Mouse (Mus musculus) embryonic facial prominence, embryonic 14.5 days (tissue): ENCODE results near the gene Cmip. TPM values are rescaled to one million over a fixed set of nuclear protein-coding genes. Genes with fewer than 3 reads are reported as not detected.

Experiments
- ATAC-seq: fragments of 200-750 bp; cut with Nextera tagmentation; 2 replicates; pipeline ENCODE4 v1.8.0; 2017; ENCODE audit warnings: low read depth, moderate number of reproducible peaks, moderate TSS enrichment
- DNase-seq: peaks from one replicate; pipeline ENCODE4 v3.0.0-alpha.2; 2015; ENCODE audit warnings: low spot score
- H3K27ac ChIP-seq: fragments of 300-500 bp; sonication (generic); replicated peaks from 2 replicates; pipeline ENCODE4 v1.5.1; 2014; ENCODE audit warnings: low read depth, mild to moderate bottlenecking, low read length, moderate library complexity
- H3K27me3 ChIP-seq: fragments of 300-500 bp; sonication (generic); replicated peaks from 2 replicates; pipeline ENCODE4 v1.6.1; 2014; ENCODE audit warnings: low read length; ENCODE audit not compliant: control insufficient read depth, insufficient read depth
- H3K36me3 ChIP-seq: fragments of 300-500 bp; sonication (generic); 2 replicates; pipeline ENCODE4 v1.6.1; 2014; ENCODE audit warnings: low read length, mixed read lengths; ENCODE audit not compliant: control insufficient read depth, insufficient read depth
- H3K4me1 ChIP-seq: fragments of 300-500 bp; sonication (generic); 2 replicates; pipeline ENCODE4 v1.6.1; 2014; ENCODE audit warnings: antibody characterized with exemption, low read length; ENCODE audit not compliant: control insufficient read depth, insufficient read depth
- H3K4me2 ChIP-seq: fragments of 300-500 bp; sonication (generic); 2 replicates; pipeline ENCODE4 v1.6.1; 2014; ENCODE audit warnings: low read depth, mild to moderate bottlenecking, low read length, moderate library complexity, mixed read lengths
- H3K4me3 ChIP-seq: fragments of 300-500 bp; sonication (generic); 2 replicates; pipeline ENCODE4 v1.5.1; 2014; ENCODE audit warnings: low read depth, mild to moderate bottlenecking, low read length
- H3K9ac ChIP-seq: fragments of 300-500 bp; sonication (generic); 2 replicates; pipeline ENCODE4 v1.6.1; 2014; ENCODE audit warnings: low read depth, mild to moderate bottlenecking, low read length, moderate library complexity, mixed read lengths
- H3K9me3 ChIP-seq: fragments of 300-500 bp; sonication (generic); 2 replicates; pipeline ENCODE4 v1.6.1; 2016; ENCODE audit warnings: low read length; ENCODE audit not compliant: control insufficient read depth
- WGBS: fragments of 180-500 bp; shearing (Covaris S2); extraction: QIAGEN DNeasy Blood & Tissue Kit; methylation state at CpG from one replicate; pipeline ENCODE4 v1.1.7; 2014; 5-methylcytosine and 5-hydroxymethylcytosine counted together
- polyA plus RNA-seq: library from polyadenylated mRNA; unstranded; fragments of >200 nt; fragmentation: Nextera tagmentation; extraction: Ambion mirVana; gene quantifications from 2 replicates; pipeline ENCODE4 v1.2.1, GENCODE M21; 2014

Cmip gene
- polyA plus RNA-seq, 1 experiment from 2014 or later: 27.7 TPM

DNA sequence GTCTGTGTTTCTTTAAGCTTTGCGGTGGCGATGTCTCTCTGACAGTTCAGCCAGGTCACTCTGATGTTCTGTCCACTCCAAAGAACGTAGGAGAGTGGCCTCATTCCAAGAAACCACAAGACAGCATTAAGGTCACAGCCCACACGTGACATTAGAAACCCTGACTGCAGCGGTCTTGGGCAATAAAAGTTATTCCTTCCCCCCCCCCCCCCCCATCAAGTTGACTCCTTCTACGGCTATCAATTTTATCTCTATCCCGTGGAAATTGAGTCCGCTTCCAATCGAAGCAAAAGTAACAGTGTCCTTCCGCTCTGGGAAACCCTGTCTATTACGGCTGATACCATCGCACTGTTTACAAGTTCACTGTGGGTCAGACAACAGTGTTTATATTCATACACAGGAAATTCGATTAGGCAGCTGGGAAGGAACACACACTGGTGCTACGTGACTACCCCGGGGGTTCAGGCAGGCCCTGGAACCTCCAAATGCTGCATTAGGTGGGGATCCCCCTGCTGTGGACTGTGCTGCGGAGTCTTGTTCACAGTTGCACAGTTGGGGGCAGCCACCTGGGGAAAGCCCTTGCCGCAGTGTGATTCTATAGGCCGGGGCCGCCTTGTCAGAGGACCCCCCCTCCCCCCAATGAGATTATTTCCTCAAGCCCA, 82.6 kb downstream of the Cmip start:
- H3K27me3 ChIP-seq: no peaks in the 10 kb centered on the region
- H3K9ac ChIP-seq: no peak overlapping the region
- WGBS: 32% methylated on average over 19 of the region's 19 CpGs
- H3K4me2 ChIP-seq: no peak overlapping the region
- H3K36me3 ChIP-seq: no peaks in the 10 kb centered on the region
- H3K4me1 ChIP-seq: peaks cover 29% of the 10 kb centered on the region
- H3K27ac ChIP-seq: no peak overlapping the region
- no peak overlapping the region for H3K4me3 ChIP-seq
- H3K9me3 ChIP-seq: no peaks in the 10 kb centered on the region
- no peak for DNase-seq
- peak; percentile 20; the same call in 1 of the 2 replicates for ATAC-seq

DNA sequence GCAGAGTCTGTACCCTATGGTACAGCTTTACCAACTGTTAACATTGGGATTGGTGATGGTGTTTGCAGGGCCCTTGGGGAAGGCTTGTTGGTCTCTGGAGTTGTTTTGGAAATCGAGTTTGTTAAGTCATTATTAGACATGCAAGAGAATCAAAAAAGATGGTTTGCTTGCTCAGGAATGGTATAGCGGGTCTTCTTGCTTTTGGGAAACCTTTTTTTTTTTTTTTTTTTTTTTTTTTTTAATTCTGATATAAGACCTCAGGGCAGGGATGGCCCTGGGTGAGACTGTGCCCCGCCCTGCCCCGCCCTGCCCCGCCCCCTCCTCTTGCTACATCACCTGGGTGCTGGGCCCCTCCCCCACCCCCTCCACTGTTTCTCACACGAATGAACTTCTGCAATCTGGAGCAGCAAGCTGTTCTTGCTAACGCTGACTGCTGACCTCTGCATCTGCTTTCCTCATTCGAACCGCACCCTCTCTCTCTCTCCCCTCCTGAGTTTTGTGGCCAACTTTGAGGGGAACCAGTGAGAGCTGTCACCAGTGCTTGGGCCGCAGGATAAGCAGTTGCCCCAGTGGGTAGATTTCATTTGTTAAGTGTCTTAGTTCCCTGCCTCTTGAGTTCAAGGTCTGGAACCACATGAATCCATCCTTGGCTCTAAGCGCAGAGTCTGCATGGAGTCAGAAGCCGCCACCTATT, 83.2 kb downstream of the Cmip start:
- no peak for DNase-seq
- 37% methylated on average over 12 of the region's 12 CpGs for WGBS
- H3K27me3 ChIP-seq: no peaks in the 10 kb centered on the region
- H3K4me3 ChIP-seq: no peak overlapping the region
- peaks cover 26% of the 10 kb centered on the region for H3K4me1 ChIP-seq
- no peak overlapping the region for H3K4me2 ChIP-seq
- H3K27ac ChIP-seq: no peak overlapping the region
- no peaks in the 10 kb centered on the region for H3K36me3 ChIP-seq
- no peaks in the 10 kb centered on the region for H3K9me3 ChIP-seq
- no peak for ATAC-seq
- H3K9ac ChIP-seq: no peak overlapping the region

DNA sequence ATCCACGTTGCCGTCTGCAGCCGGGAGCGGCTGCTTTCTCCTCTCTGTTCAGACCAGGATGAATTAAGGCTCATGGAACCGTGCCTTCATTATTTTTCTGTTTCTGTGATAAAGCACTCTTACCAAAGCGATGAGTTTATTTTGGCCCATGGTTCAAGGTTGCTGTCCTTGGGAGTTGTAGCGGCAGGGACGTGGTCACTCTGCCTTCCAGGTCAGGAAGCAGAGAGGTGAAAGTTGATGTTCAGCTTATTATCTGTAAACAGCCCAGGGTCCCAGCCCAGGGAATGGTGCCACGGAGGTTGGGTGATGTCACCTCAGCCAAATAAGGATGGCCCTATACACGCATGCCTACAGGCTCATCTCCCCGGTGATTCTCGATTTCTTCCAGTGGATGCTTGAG, 83.9 kb downstream of the Cmip start:
- Histone ChIP-seq H3K27me3 (no peaks in the 10 kb centered on the region), H3K4me3 (no peak overlapping the region), H3K4me1 (peaks cover 21% of the 10 kb centered on the region), H3K36me3 (no peaks in the 10 kb centered on the region), H3K9ac (no peak overlapping the region), H3K4me2 (no peak overlapping the region), H3K9me3 (no peaks in the 10 kb centered on the region), H3K27ac (no peak overlapping the region)
- ATAC-seq (no peak), DNase-seq (no peak)
- WGBS: 92% methylated on average over 12 of the region's 12 CpGs

DNA sequence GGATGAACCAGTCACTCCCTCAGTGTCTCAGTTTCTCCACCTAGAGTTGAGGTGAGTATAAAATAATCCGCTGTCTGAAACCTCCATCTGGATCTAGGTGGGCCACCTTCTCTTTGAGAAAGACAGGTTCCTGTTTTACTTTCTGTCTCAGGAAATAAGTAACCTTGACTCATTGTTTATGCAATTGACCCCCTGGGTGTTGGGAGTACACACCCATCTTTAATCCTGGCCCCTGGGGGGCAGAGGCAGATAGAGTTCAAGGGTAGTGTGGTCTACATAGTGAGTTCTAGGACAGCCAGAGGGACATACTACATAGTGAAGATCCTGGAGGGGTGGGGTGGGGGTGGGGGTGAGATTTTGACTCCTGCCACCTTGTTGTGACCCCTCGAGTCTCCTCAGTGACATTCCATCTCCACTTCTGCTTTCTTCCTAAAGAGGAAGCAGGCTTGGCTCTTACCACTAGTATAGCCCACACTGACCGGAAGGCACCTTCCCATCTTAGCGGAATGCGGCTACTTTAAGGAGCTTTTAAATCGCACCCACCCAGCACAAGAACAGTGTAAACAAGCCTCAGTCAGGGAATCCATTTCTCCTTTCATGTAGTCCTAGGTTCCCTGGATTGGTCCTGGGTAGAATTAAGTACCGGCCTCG, 86.0 kb downstream of the Cmip start:
- H3K4me2 ChIP-seq: no peak overlapping the region
- 80% methylated on average over 8 of the region's 8 CpGs for WGBS
- H3K36me3 ChIP-seq: no peaks in the 10 kb centered on the region
- no peak for DNase-seq
- H3K27me3 ChIP-seq: no peaks in the 10 kb centered on the region
- H3K4me3 ChIP-seq: no peak overlapping the region
- peaks cover 21% of the 10 kb centered on the region for H3K4me1 ChIP-seq
- no peaks in the 10 kb centered on the region for H3K9me3 ChIP-seq
- no peak for ATAC-seq
- H3K9ac ChIP-seq: no peak overlapping the region
- no peak overlapping the region for H3K27ac ChIP-seq

DNA sequence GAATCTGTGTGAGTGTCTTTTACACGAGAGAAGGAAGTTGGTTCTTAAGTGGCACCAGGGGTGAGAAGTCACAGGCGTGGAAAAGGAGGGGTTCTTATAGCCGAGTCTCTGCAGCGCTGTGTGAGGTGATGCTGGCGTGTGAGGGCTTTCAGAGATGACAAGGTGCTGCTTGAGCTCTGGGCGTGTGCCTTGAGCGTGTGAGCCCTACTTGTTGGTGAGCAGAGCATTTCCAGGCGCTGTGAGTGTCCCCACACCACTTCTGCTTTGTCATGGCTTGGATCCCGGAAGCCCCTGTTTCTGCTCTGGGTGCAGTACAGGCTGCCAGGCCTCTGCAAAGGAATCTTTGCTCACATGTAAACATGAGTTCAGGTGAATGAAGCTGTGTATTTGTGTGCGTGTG, 86.6 kb downstream of the Cmip start:
- Histone ChIP-seq H3K9me3 (no peaks in the 10 kb centered on the region), H3K9ac (no peak overlapping the region), H3K4me1 (peaks cover 19% of the 10 kb centered on the region), H3K4me3 (no peak overlapping the region), H3K27me3 (no peaks in the 10 kb centered on the region), H3K36me3 (no peaks in the 10 kb centered on the region), H3K4me2 (no peak overlapping the region), H3K27ac (no peak overlapping the region)
- ATAC-seq (no peak), DNase-seq (no peak)
- 79% methylated on average over 10 of the region's 10 CpGs for WGBS

DNA sequence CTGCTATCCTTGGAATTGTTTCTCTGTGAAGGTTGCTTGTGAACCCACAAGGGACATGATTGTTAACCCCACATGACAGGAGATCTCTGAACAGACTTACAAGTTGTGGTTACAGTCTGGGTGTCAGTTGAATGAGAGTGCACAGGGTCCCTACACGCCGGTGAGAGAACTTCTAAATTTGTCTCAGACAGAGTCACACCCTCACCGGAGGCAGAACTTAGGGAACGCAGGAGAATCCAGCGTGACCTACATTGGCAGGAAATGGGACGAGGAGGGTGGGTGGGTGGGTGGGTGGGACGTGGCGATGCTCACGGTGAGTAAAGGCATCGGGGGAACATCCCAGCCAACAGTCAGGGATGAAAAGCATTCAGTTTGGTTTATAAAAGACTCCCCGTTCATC, 88.0 kb downstream of the Cmip start:
- no peak overlapping the region for H3K4me3 ChIP-seq
- no peak overlapping the region for H3K27ac ChIP-seq
- no peak overlapping the region for H3K9ac ChIP-seq
- no peaks in the 10 kb centered on the region for H3K9me3 ChIP-seq
- ATAC-seq: no peak
- H3K27me3 ChIP-seq: no peaks in the 10 kb centered on the region
- no peak overlapping the region for H3K4me2 ChIP-seq
- H3K36me3 ChIP-seq: no peaks in the 10 kb centered on the region
- H3K4me1 ChIP-seq: peaks cover 5% of the 10 kb centered on the region
- no peak for DNase-seq
- WGBS: 57% methylated on average over 10 of the region's 11 CpGs

DNA sequence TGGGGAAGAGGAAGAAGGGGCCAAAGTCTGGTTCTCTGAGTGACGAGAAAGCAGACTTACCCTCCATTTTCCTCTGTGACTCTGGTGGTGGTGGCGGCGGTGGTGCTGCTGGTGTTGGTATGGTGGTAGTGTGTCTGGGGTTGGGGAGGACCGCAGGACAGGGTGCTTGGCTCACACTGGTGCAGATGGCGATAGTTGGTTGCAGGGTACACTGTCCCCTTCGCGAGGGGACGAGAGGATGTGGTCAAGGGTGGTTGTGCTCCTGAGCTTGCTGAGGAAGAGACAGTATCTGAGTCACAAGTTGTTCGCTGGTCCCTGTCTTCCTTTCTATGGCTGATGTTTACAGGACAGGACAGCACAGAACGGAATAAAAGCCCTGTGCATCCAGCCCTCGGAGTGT, 88.5 kb downstream of the Cmip start:
- Histone ChIP-seq H3K4me2 (no peak overlapping the region), H3K4me1 (peaks cover 3% of the 10 kb centered on the region; the same call in 1 of the 2 replicates), H3K27ac (no peak overlapping the region), H3K27me3 (no peaks in the 10 kb centered on the region), H3K36me3 (no peaks in the 10 kb centered on the region), H3K9me3 (no peaks in the 10 kb centered on the region), H3K9ac (no peak overlapping the region), H3K4me3 (no peak overlapping the region)
- 90% methylated on average over 11 of the region's 11 CpGs for WGBS
- ATAC-seq (no peak), DNase-seq (no peak)

DNA sequence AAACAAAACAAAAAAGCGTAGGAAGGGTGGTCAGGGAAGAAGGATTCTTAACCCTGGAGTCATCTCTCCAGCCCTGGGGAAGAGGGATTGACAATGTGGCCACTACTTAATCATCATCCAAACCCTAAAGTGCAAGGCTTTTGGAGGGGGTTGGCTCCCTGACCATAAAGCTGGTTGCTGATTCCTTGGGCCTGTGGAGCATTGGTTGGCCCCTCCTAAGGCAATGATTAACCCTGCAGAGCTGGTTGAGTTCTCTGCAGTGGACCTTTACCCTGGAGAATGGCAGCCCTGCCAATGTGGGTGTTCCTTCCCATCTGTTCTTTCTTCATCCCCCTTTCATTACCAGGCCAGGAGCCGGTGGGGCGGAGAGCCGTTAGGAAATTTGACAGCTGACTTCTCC, 90.7 kb downstream of the Cmip start:
- Histone ChIP-seq H3K4me1 (peaks cover 3% of the 10 kb centered on the region; the same call in 1 of the 2 replicates), H3K36me3 (no peaks in the 10 kb centered on the region), H3K27me3 (no peaks in the 10 kb centered on the region), H3K9ac (no peak overlapping the region), H3K9me3 (no peaks in the 10 kb centered on the region), H3K27ac (no peak overlapping the region), H3K4me2 (no peak overlapping the region), H3K4me3 (no peak overlapping the region)
- DNase-seq: no peak
- no peak for ATAC-seq
- WGBS: 78% methylated on average over 4 of the region's 4 CpGs
